In the genomic region with DNA sequence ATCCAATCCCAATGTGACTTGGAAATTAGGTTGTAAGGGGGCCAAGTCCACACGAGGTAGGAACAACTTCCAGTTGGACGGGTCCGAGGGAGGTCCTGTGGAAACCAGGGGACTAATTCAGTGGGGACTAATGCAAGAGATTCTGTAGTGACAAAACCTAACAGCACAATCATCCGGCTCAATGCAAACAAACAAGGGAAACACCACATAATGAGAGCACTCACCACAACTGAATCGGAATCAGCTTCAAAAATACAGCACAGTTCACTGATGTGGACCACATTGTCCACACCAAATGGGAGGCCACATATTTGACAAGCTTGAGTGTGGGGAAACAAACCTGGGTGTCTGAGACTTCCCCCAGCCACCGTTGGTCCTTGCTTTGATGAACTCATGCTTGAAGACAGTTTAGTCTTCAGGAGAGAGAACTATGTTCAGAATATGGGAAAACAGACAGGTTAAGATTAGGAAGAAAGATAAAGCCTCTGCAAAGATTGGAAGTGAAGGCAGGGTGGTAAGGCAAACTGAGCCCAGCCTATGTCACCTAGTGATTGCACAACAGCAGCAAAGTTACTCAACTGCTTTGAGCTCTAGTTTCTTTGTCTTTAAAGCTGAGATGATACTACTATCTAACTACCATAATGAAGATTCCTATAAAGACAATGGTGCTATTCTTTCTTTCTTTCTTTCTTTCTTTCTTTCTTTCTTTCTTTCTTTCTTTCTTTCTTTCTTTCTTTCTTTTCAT, we compare ENCODE assay signal across 12 mouse cellular contexts. TPM values are rescaled to one million over a fixed set of nuclear protein-coding genes. Genes with fewer than 3 reads are reported as not detected.
DNase-seq lines count a peak whose midpoint lies in the region; ATAC-seq and TF ChIP-seq lines count a peak whose summit lies in the region.
"Had no signal": no experiment of that assay in that cellular context is flagged by ENCODE, and none has a peak within 500 bp of the region (broad histone marks: within the 10 kb centered on the region; RNA-seq: fewer than 3 reads in every experiment).

No protein-coding gene starts in this region.

- in situ Hi-C loops in CH12.LX (cut with MboI; ENCODE audit: low pct_ligation_motif_present, low pct_unique_long_range_greater_than_20kb, low sequenced_read_pairs) = no loop called here

- H3K4me2 ChIP-seq in liver, embryonic 11.5 days = no peak overlapping the region
- peak overlapping the region; percentile 48 for H3K4me2 ChIP-seq in CH12.LX (ENCODE audit: insufficient read depth, low read depth, poor library complexity, severe bottlenecking)
- H3K4me2 ChIP-seq in forebrain, embryonic 12.5 days = no peak overlapping the region
- H3K4me2 ChIP-seq: embryonic facial prominence, embryonic 12.5 days; stomach, embryonic 15.5 days had no signal

- peak; percentile 82 for DNase-seq in liver, adult 2 months (ENCODE audit: extremely low read depth, low read depth, low spot score)
- no peak for DNase-seq in liver, embryonic 11.5 days (ENCODE audit: low spot score)
- DNase-seq in CH12.LX (ENCODE audit: extremely low read depth) = no peak
- DNase-seq in natural killer cell, adult 2 months (ENCODE audit: low spot score in 2 of 2) = peak; percentile 17 to 54
- DNase-seq: cerebellum, postnatal 14 days; right cerebral cortex, postnatal 4 days had no signal

- H3K27me3 ChIP-seq in liver, adult 2 months (ENCODE audit: control insufficient read depth, insufficient read depth, low read length) = no peaks in the 10 kb centered on the region
- H3K27me3 ChIP-seq in liver, embryonic 11.5 days (replicated peaks; ENCODE audit: control insufficient read depth, insufficient read depth, low read length) = peaks cover 6% of the 10 kb centered on the region; the same call in 1 of the 2 replicates
- no peaks in the 10 kb centered on the region for H3K27me3 ChIP-seq in CH12.LX (replicated peaks)
- peaks cover 71% of the 10 kb centered on the region for H3K27me3 ChIP-seq in forebrain, embryonic 12.5 days
- H3K27me3 ChIP-seq: stomach, embryonic 15.5 days had no signal

- no peak for TF ChIP-seq EP300 in CH12.LX (IDR thresholded peaks at IDR 0.05; ENCODE audit: low read length)

- no peak overlapping the region for H3K4me3 ChIP-seq in liver, adult 2 months (ENCODE audit: insufficient read depth, low read depth, low read length)
- no peak overlapping the region for H3K4me3 ChIP-seq in liver, embryonic 11.5 days (ENCODE audit: low read depth, low read length)
- H3K4me3 ChIP-seq in CH12.LX (replicated peaks in 1 of 3; ENCODE audit: low read depth in 2 of 3, low read length in 2 of 3, poor library complexity in 1 of 3) = no peak overlapping the region
- H3K4me3 ChIP-seq in bone marrow macrophage, adult 2 months (ENCODE audit: insufficient read depth, low read length) = no peak overlapping the region
- H3K4me3 ChIP-seq in forebrain, embryonic 12.5 days (replicated peaks) = no peak overlapping the region
- H3K4me3 ChIP-seq: embryonic facial prominence, embryonic 12.5 days; forebrain, embryonic 10.5 days; stomach, embryonic 15.5 days had no signal

- H3K9ac ChIP-seq in liver, adult 2 months (ENCODE audit: low read depth, low read length) = no peak overlapping the region; the same call in 1 of the 2 replicates
- H3K9ac ChIP-seq in liver, embryonic 11.5 days (ENCODE audit: low read depth, low read length) = no peak overlapping the region
- H3K9ac ChIP-seq in CH12.LX (ENCODE audit: insufficient read depth, low read depth) = no peak overlapping the region
- H3K9ac ChIP-seq in forebrain, embryonic 12.5 days = no peak overlapping the region
- H3K9ac ChIP-seq: embryonic facial prominence, embryonic 12.5 days; stomach, embryonic 15.5 days had no signal

- no peaks in the 10 kb centered on the region for H3K36me3 ChIP-seq in liver, adult 2 months (ENCODE audit: control insufficient read depth, insufficient read depth, low read length)
- H3K36me3 ChIP-seq in liver, embryonic 11.5 days (ENCODE audit: control insufficient read depth, insufficient read depth, low read length) = no peaks in the 10 kb centered on the region
- no peaks in the 10 kb centered on the region for H3K36me3 ChIP-seq in CH12.LX (replicated peaks in 1 of 2; ENCODE audit: control insufficient read depth in 1 of 2, insufficient read depth in 1 of 2, low read length in 1 of 2)
- no peaks in the 10 kb centered on the region for H3K36me3 ChIP-seq in forebrain, embryonic 12.5 days (replicated peaks)
- H3K36me3 ChIP-seq: embryonic facial prominence, embryonic 12.5 days; forebrain, embryonic 10.5 days; stomach, embryonic 15.5 days had no signal

- dilution Hi-C loops in CH12.LX (cut with MboI; ENCODE audit: extremely low pct_ligation_motif_present, extremely low pct_unique_long_range_greater_than_20kb, low sequenced_read_pairs) = no loop called here

- no peak for TF ChIP-seq RAD21 in CH12.LX (IDR thresholded peaks at IDR 0.05; ENCODE audit: low read depth, low read length)

- TF ChIP-seq POLR2A in liver, adult 2 months (IDR thresholded peaks at IDR 0.05; ENCODE audit: extremely low read depth, insufficient read depth, low read length) = no peak
- no peak for TF ChIP-seq POLR2A in CH12.LX (IDR thresholded peaks at IDR 0.05; ENCODE audit: low read depth, low read length)
- TF ChIP-seq POLR2A in bone marrow macrophage, adult 2 months (IDR thresholded peaks at IDR 0.05; ENCODE audit: borderline replicate concordance, low read depth, low read length) = no peak

- TF ChIP-seq CTCF in liver, adult 2 months (IDR thresholded peaks at IDR 0.05; ENCODE audit: low read depth, low read length) = no peak
- TF ChIP-seq CTCF in CH12.LX (conservative IDR thresholded peaks at IDR 0.05 in 1 of 2, IDR thresholded peaks at IDR 0.05 in 1 of 2; ENCODE audit: low read depth in 2 of 2, low read length in 2 of 2) = no peak
- no peak for TF ChIP-seq CTCF in bone marrow macrophage, adult 2 months (IDR thresholded peaks at IDR 0.05; ENCODE audit: low read depth, low read length)

- 25% methylated on average over 6 of the region's 6 CpGs for WGBS in liver, adult 2 months
- 70% methylated on average over 6 of the region's 6 CpGs for WGBS in liver, embryonic 11.5 days
- WGBS in forebrain, embryonic 12.5 days = 65% methylated on average over 6 of the region's 6 CpGs

- peaks cover 27% of the 10 kb centered on the region for H3K4me1 ChIP-seq in liver, adult 2 months (ENCODE audit: control insufficient read depth, insufficient read depth, low read length)
- H3K4me1 ChIP-seq in liver, embryonic 11.5 days (replicated peaks; ENCODE audit: control insufficient read depth, insufficient read depth, low read length) = no peaks in the 10 kb centered on the region; the same call in 1 of the 2 replicates
- peaks cover 22 to 46% of the 10 kb centered on the region in 2 experiments for H3K4me1 ChIP-seq in CH12.LX (ENCODE audit: control insufficient read depth in 1 of 2, insufficient read depth in 2 of 2)
- H3K4me1 ChIP-seq in bone marrow macrophage, adult 2 months (ENCODE audit: control insufficient read depth, insufficient read depth, low read length) = peaks cover 58% of the 10 kb centered on the region
- peaks cover 8% of the 10 kb centered on the region; the same call in 1 of the 2 replicates for H3K4me1 ChIP-seq in forebrain, embryonic 12.5 days
- H3K4me1 ChIP-seq: embryonic facial prominence, embryonic 12.5 days; stomach, embryonic 15.5 days had no signal

- H3K27ac ChIP-seq in liver, adult 2 months (replicated peaks; ENCODE audit: insufficient read depth, low read depth, low read length) = peak overlapping the region; percentile 88
- H3K27ac ChIP-seq in liver, embryonic 11.5 days (ENCODE audit: low read depth, low read length) = no peak overlapping the region
- peak overlapping the region; percentile 50 for H3K27ac ChIP-seq in CH12.LX (ENCODE audit: insufficient read depth, low read depth)
- H3K27ac ChIP-seq in bone marrow macrophage, adult 2 months (ENCODE audit: insufficient read depth, low read depth, low read length) = peak overlapping the region; percentile 36
- H3K27ac ChIP-seq in forebrain, embryonic 12.5 days = no peak overlapping the region
- H3K27ac ChIP-seq: embryonic facial prominence, embryonic 12.5 days; forebrain, embryonic 10.5 days had no signal

- H3K79me2 ChIP-seq in liver, adult 2 months (ENCODE audit: control insufficient read depth, insufficient read depth, low read length) = no peaks in the 10 kb centered on the region
- H3K79me2 ChIP-seq in CH12.LX (replicated peaks; ENCODE audit: control insufficient read depth, extremely low read depth, insufficient read depth, poor library complexity, severe bottlenecking) = no peaks in the 10 kb centered on the region

- no peaks in the 10 kb centered on the region for H3K9me3 ChIP-seq in liver, embryonic 11.5 days (ENCODE audit: control insufficient read depth, low read length)
- H3K9me3 ChIP-seq in CH12.LX (replicated peaks; ENCODE audit: low read length) = no peaks in the 10 kb centered on the region
- no peaks in the 10 kb centered on the region for H3K9me3 ChIP-seq in forebrain, embryonic 12.5 days
- H3K9me3 ChIP-seq: embryonic facial prominence, embryonic 12.5 days; forebrain, embryonic 10.5 days; stomach, embryonic 15.5 days had no signal

- ATAC-seq in liver, embryonic 11.5 days (replicated peaks; ENCODE audit: low FRiP score) = no peak
- no peak for ATAC-seq in forebrain, embryonic 12.5 days (ENCODE audit: low FRiP score)
- no peak for ATAC-seq in megakaryocyte progenitor cell, adult 5-6 weeks (replicated peaks; ENCODE audit: poor library complexity)

TF ChIP-seq in CH12.LX, 34 proteins besides CTCF, POLR2A, EP300 and RAD21:
- TF ChIP-seq UBTF (IDR thresholded peaks at IDR 0.05; ENCODE audit: low read depth, low read length) = no peak
- no peak for TF ChIP-seq USF1 (IDR thresholded peaks at IDR 0.05; ENCODE audit: low read depth, low read length)
- TF ChIP-seq JUN (IDR thresholded peaks at IDR 0.05; ENCODE audit: insufficient read depth, low read depth, low read length) = no peak

RNA-seq across cellular contexts. Expression of gene Prps1, which starts 50.2 kb away (rescaled TPM):
- 30.7 and 32.4 TPM in 2 replicates for total RNA-seq in liver, adult 2 months (2014; rRNA removed)
- 10.6 and 12.3 TPM in 2 replicates for polyA plus RNA-seq in liver, adult 2 months (2012; rRNA removed)
- 78.3 and 87.7 TPM in 2 replicates for polyA plus RNA-seq in liver, embryonic 11.5 days (2014; fragmentation: Nextera tagmentation; extraction: Ambion mirVana)
- total RNA-seq in CH12.LX (2012; rRNA removed) (52.9 and 67.6 TPM in 2 replicates), CH12.LX (2014; rRNA removed) (163 and 168 TPM in 2 replicates)
- 127 and 128 TPM in 2 replicates for polyA plus RNA-seq in CH12.LX (2012; ENCODE audit: insufficient read length, low read depth)
- 8.4 and 9.8 TPM in 2 replicates for polyA plus RNA-seq in bone marrow macrophage, adult 2 months (2012; ENCODE audit: insufficient read depth, insufficient read length, missing spikeins)
- 67.4 and 70.9 TPM in 2 replicates for polyA plus RNA-seq in forebrain, embryonic 12.5 days (2016; fragmentation: Nextera tagmentation; extraction: Ambion mirVana)
- total RNA-seq in megakaryocyte progenitor cell, adult 5-6 weeks (2015) = 95.7 and 101 TPM in 2 replicates
- 76.2 and 93.0 TPM in 2 replicates for total RNA-seq in megakaryocyte progenitor cell, adult 5-6 weeks (2017)

Comparison
In these comparisons a context has a peak if more than half of its experiments do, and no peak if none do; other contexts are left out.
1. DNase-seq: peak in liver, adult 2 months (single experiment) and natural killer cell, adult 2 months (2 of 2); none in liver, embryonic 11.5 days (single experiment) and CH12.LX (single experiment).
2. H3K27ac ChIP-seq: peak in liver, adult 2 months (single experiment), CH12.LX (single experiment) and bone marrow macrophage, adult 2 months (single experiment); none in liver, embryonic 11.5 days (single experiment) and forebrain, embryonic 12.5 days (single experiment).